Mouse (Mus musculus) G1E (cell line): Measurements from ENCODE around the gene Plekhf1. TPM values are rescaled to one million over a fixed set of nuclear protein-coding genes. Genes with fewer than 3 reads are reported as not detected.

Experiments used
- ATAC-seq: 2 replicates; pipeline ENCODE4 v1.8.0; 2016; ENCODE audit warnings: mild to moderate bottlenecking; ENCODE audit not compliant: insufficient number of reproducible peaks, poor library complexity, low FRiP score, severe bottlenecking; ENCODE audit errors: extremely low read depth
- DNase-seq: peaks from one replicate; pipeline ENCODE4 v3.0.0; 2012; ENCODE audit warnings: low spot score
- H3K27me3 ChIP-seq: 2 replicates; pipeline ENCODE4 v1.6.1; 2012; ENCODE audit warnings: mild to moderate bottlenecking, low read length, inconsistent platforms; ENCODE audit not compliant: insufficient read depth
- H3K36me3 ChIP-seq: replicated peaks from 2 replicates; pipeline ENCODE3; 2012; ENCODE audit warnings: mild to moderate bottlenecking, inconsistent platforms
- H3K4me1 ChIP-seq: 2 replicates; pipeline ENCODE4 v1.6.1; 2012; ENCODE audit warnings: low read depth, low read length, inconsistent platforms, mixed read lengths; ENCODE audit not compliant: insufficient read depth
- H3K4me3 ChIP-seq: 2 replicates; pipeline ENCODE4 v1.5.1; 2012; ENCODE audit warnings: low read depth, mild to moderate bottlenecking, inconsistent platforms, low read length, moderate library complexity, mixed read lengths
- H3K9me3 ChIP-seq: replicated peaks from 2 replicates; pipeline ENCODE4 v1.6.1; 2012; ENCODE audit warnings: inconsistent platforms
- CTCF ChIP-seq: IDR thresholded peaks from 2 replicates; pipeline ENCODE4 v1.5.1; 2012; ENCODE audit warnings: low read depth, low read length, inconsistent platforms, mixed read lengths
- GATA1 ChIP-seq: IDR thresholded peaks from 2 replicates; pipeline ENCODE4 v1.6.1; 2012; ENCODE audit warnings: borderline replicate concordance, low read length, inconsistent platforms, mixed read lengths
- GATA2 ChIP-seq: IDR thresholded peaks from 2 replicates; pipeline ENCODE4 v1.6.1; 2012; ENCODE audit warnings: low read depth, low read length, inconsistent platforms, borderline replicate concordance
- POLR2AphosphoS5 ChIP-seq: IDR thresholded peaks from 2 replicates; pipeline ENCODE4 v1.6.1; 2012; ENCODE audit warnings: low read depth, low read length, inconsistent platforms; ENCODE audit not compliant: insufficient replicate concordance
- TAL1 ChIP-seq: conservative IDR thresholded peaks from 2 replicates; pipeline ENCODE4 v1.6.1; 2012; ENCODE audit warnings: low read depth, low read length, inconsistent platforms, mixed read lengths
- polyA plus RNA-seq: library from polyadenylated mRNA; stranded (reverse); fragments of >175 nt; gene quantifications from 2 replicates; pipeline ENCODE4 v1.2.3, GENCODE M21; 2012
- total RNA-seq, 2 experiments: library from RNA; stranded (forward) in 1 of 2; stranded (reverse) in 1 of 2; fragments of 200-1000 nt in 1 of 2; fragments of >200 nt in 1 of 2; fragmentation: Nextera tagmentation in 1 of 2; gene quantifications; 2 replicates each; pipeline ENCODE4 v1.2.3; 2014 to 2017

Gene Plekhf1
- total and polyA plus RNA-seq, 3 experiments: 0.60 to 1.2 (median 0.93) TPM

DNA sequence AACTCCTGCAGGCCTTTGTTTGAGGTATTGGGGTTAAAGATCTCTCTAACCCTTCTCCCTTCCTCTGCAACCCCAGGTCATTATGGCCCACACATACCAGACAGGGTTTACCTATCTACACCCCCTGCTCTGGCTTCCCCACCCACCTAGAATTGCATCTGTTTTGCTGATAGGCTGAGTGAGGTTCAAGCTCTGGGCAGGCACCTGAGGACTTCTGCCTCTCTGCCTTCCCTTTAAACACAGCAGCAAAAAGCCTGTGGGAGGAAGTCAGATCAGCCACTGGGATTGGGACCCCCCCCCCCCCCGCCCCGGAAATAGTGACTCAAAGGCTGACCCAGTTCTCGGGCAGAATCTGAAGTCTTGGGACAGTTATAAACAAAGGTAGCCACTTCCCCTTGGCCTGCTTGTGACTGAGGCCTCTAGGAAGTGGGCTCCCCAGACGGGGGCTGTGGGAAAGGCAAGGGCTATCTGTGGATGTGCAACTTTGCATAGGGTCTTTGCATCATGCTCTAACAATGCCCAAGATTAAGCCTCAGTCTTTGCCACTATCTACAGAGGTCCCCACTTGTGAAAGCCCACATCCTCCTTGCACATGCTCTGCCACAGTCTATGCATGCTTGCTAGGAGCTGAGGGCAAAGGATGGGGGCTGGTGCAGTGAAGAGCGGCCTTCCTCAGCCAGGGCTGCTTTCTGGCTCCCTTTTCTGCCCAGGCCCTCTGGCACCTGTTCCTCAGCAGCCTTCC is 13.2 kb downstream of the Plekhf1 start:
- TF ChIP-seq CTCF (no peak), GATA2 (no peak), TAL1 (no peak), POLR2AphosphoS5 (no peak), GATA1 (no peak)
- DNase-seq: no peak

DNA sequence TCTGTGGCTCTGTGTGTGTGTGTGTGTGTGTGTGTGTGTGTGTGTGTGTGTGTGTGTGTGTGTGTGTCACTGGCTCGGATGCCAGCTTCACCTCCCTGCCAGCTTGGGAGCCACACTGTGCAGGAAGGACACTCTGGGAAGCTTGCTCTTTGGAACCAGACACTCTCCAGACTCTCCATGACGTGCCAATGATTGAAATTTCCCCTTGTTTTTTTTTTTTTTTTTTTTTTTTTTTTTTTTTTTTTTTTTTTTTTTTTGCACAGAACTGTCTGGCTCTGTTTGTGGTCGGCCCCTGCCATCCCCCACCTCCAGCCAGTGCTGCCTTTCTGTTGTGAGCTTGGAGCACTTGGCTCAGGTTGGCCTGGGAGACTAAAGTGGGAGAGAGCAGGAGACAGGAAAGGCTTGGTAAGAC is 15.2 kb downstream of the Plekhf1 start:
- no peak overlapping the region for H3K4me3 ChIP-seq
- H3K36me3 ChIP-seq: no peaks in the 10 kb centered on the region
- H3K9me3 ChIP-seq: no peaks in the 10 kb centered on the region
- H3K4me1 ChIP-seq: peaks cover 25% of the 10 kb centered on the region
- peaks cover 10% of the 10 kb centered on the region; the same call in 1 of the 2 replicates for H3K27me3 ChIP-seq
- ATAC-seq (no peak), DNase-seq (no peak)
- TF ChIP-seq GATA1: no peak
- TF ChIP-seq TAL1: no peak
- TF ChIP-seq GATA2: no peak
- TF ChIP-seq CTCF: no peak
- TF ChIP-seq POLR2AphosphoS5: no peak

More for the DNA sequence above, 13.2 kb downstream of the Plekhf1 start:
- Histone ChIP-seq H3K9me3 (no peaks in the 10 kb centered on the region), H3K36me3 (no peaks in the 10 kb centered on the region), H3K4me1 (peaks cover 17% of the 10 kb centered on the region), H3K27me3 (peaks cover 12% of the 10 kb centered on the region; the same call in 1 of the 2 replicates), H3K4me3 (no peak overlapping the region)
- ATAC-seq: no peak

DNA sequence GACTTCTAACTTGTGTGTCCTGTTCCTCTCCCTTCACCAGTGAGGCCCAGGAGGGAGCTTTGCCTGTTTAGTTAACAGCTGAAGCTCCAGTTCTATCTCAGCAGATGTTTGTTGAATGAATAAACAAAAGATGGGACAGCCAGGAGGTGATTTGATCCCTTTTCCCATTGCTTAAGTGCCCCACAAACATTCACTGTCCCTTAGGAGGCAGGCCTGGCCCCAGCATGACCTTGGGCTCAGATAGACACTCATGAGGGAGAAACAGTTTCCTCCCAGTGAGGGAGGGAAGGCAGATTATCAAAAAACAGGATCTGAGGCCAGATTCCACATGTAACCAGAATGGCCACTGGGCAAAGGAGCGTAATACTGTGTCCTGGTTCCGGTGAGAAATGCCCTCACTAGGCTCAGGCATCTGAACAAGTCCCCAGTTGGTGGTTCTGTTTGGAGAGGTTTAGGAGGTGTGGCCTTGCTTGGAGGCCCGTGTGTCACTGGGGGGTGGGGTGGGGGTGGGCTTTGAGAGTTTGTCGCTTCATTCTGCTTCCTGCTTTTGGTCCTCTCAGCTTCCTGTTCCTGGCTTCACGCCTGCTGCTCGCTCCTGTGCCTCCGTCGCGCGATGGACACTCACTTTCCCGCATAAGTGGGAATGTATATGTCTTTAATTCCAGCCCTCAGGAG is 18.2 kb downstream of the Plekhf1 start:
- ATAC-seq (no peak), DNase-seq (no peak)
- H3K36me3 ChIP-seq: no peaks in the 10 kb centered on the region
- TF ChIP-seq POLR2AphosphoS5: no peak
- TF ChIP-seq TAL1: no peak
- TF ChIP-seq CTCF: no peak
- TF ChIP-seq GATA1: no peak
- no peak for TF ChIP-seq GATA2
- H3K4me1 ChIP-seq: peaks cover 35% of the 10 kb centered on the region
- no peaks in the 10 kb centered on the region for H3K9me3 ChIP-seq
- no peak overlapping the region; the same call in 1 of the 2 replicates for H3K4me3 ChIP-seq
- H3K27me3 ChIP-seq: peaks cover 5% of the 10 kb centered on the region

DNA sequence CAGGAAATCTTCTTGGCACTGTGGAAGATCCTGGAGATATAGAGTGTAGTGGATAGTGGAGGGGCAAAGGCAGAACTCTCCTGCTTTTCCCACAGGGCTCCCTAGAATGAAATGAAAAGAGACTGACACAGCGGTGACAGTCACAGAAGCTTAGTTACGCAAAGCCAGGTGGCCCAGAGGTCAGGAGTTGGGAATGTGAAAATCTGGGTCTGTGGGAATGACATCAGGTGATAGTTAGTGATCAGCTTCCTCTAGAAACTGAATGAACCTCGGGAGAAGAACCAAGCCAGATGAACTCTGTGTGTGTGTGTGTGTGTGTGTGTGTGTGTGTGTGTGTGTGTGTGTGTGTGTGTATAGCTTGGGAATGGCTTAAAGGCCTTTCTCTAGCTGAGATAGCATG is 18.8 kb downstream of the Plekhf1 start:
- Histone ChIP-seq H3K4me1 (peaks cover 35% of the 10 kb centered on the region), H3K4me3 (no peak overlapping the region), H3K9me3 (no peaks in the 10 kb centered on the region), H3K36me3 (no peaks in the 10 kb centered on the region), H3K27me3 (peaks cover 5% of the 10 kb centered on the region)
- TF ChIP-seq GATA2: no peak
- no peak for TF ChIP-seq CTCF
- no peak for TF ChIP-seq GATA1
- TF ChIP-seq POLR2AphosphoS5: no peak
- no peak for TF ChIP-seq TAL1
- ATAC-seq: no peak
- no peak for DNase-seq

- ATAC-seq (no peak), DNase-seq (no peak)
- H3K27me3 ChIP-seq: no peaks in the 10 kb centered on the region; the same call in none of the 2 replicates
- TF ChIP-seq GATA1 (no peak), CTCF (no peak), TAL1 (no peak), GATA2 (no peak), POLR2AphosphoS5 (no peak)
- H3K4me3 ChIP-seq: no peak overlapping the region
- H3K4me1 ChIP-seq: peaks cover 33% of the 10 kb centered on the region
- H3K36me3 ChIP-seq: no peaks in the 10 kb centered on the region
- no peaks in the 10 kb centered on the region for H3K9me3 ChIP-seq
Observed at GRCm38 (mm10) chr7:38206564-38206963, 21.3 kb downstream of the Plekhf1 start.

GRCm38 (mm10) chr7:38205801-38206200 is 22.0 kb downstream of the Plekhf1 start:
- H3K27me3 ChIP-seq: no peaks in the 10 kb centered on the region; the same call in none of the 2 replicates
- TF ChIP-seq POLR2AphosphoS5 (no peak), GATA1 (no peak), CTCF (no peak), TAL1 (no peak), GATA2 (no peak)
- peaks cover 27% of the 10 kb centered on the region for H3K4me1 ChIP-seq
- H3K4me3 ChIP-seq: no peak overlapping the region
- H3K9me3 ChIP-seq: peaks cover 3% of the 10 kb centered on the region
- DNase-seq: no peak
- no peak for ATAC-seq
- H3K36me3 ChIP-seq: no peaks in the 10 kb centered on the region
